Mouse (Mus musculus) NIH3T3 (cell line): ENCODE results near the gene Dpp6.

Experiments used
- DNase-seq: peaks from one replicate; pipeline ENCODE4 v3.0.0-alpha.2; 2012; ENCODE audit warnings: low read depth

The Dpp6 gene

DNA sequence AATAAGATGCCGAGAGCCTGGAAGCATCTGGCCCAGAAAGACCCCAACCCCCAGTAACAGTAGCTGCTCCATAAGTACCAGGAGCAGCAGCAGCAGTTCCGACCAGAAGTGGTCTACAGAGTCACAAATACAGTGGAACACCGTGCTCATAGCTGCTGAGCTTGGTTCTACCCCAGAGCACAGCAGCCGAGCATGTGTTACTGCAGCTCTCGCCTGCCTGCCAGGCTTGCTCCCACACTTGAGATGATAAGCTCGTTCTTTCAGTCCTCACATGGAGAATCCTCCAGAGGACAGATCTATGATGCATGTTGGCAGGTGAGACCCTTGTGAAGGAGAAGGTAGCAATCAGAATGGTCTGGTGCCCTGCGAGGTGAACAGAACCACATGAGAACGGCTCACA is 474.4 kb downstream of the Dpp6 start:
- DNase-seq, result no peak

DNA sequence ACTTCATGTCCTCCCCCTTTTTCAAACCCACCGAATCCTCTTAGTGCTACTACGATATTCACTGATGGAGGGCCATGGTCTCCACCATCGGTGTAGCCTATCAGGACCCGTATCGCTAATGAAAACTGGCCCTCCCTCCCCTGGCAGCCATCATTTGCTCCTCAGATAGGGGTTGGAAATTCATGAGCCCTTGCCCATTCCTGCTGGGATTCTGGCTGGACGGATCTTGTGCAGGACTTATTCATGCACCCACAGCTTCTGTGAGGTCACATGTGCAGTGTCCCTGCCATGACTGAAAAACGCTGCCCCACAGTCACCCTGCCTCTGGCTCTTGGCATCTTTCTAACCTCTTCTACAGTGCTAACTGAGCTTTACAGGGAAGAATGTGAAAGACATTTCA is 475.2 kb downstream of the Dpp6 start:
- no peak for DNase-seq

DNA sequence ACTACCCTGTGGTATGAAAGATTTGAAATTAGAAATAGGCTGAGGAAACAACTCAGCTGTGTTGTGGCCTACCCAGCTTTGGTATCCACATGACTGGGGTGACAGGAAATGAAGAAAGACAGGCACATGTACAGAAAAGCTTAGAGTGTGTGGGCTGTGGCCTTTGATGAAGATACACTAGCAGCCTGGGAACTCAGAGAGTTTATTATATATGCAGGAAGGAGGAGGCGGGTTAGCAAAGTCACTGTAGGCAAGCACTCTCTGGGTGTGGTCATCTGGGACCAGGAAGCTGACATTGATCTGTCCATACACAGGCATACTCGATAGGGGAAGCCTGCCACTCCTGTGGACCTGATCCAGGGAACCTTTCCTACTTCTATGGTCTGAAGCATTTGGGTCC is 487.1 kb downstream of the Dpp6 start:
- no peak for DNase-seq

DNA sequence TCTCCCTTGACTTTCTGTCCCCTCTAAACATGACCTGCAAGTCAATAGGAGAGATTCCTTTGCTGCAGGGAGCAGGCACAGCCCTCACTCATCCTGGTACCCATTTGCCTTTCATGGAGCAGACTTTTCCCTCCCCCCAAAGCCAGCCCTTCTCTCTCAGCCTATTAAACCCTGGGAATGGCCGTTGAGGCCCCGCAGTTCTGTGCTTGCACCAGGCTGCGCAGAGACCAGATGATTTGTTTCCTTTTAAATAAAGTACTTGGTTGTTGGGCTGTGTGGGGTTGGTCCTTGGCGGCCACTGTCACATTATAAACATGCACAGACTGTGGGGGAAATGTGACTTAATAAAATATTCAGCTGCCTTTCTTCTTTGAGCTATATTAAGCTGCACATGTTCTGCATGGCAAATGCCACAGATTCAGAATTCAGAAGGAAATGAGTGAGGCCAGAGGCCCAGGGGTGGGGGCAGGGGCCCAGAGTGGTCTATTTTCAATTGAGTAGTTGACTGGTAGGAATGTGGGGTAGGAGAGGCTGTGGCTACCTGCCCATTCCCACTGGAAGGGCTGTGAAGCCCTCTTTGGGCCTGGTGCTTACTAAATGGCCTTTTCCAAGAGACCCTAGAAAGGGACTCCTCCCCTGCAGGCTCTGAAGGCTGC is 489.6 kb downstream of the Dpp6 start:
- DNase-seq, result no peak

DNA sequence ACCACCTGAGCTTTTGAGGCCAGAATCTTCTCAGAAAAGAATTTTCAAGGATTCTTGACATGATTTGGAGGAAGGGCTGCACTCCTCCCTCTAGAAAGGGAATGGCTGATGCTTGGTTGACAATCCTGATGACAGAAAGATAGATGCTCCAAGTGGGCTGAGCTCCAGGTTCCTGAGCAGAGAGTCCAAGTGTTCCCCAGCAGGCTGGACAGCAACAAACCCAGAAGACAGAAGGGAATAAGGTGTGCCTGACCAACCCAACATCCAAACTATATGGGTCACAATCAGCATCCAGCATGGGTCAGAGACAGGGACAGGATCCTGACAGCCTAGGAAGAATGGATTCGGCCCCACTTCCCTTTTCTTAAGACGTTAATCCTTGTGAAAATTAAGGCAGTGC is 493.2 kb downstream of the Dpp6 start:
- DNase-seq, result no peak

DNA sequence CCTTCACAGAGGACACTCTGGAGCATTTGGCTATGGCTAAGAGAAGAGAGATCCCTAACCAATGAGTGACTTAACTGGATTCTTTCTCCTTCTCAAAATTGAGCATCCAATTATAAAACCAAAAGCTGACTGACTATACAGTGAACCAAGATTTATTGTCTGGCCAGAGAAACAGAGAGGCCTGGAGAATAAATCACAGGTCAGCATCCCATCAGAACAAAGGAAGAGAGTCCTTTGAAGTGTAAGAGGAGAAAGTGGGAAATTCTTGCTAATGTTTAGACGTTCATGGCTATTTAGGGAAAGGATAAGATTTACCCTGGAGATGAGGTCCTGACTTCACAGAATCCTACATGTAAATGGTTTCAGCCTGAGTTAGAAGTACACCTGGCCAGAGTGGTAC is 499.7 kb downstream of the Dpp6 start:
- no peak for DNase-seq

DNA sequence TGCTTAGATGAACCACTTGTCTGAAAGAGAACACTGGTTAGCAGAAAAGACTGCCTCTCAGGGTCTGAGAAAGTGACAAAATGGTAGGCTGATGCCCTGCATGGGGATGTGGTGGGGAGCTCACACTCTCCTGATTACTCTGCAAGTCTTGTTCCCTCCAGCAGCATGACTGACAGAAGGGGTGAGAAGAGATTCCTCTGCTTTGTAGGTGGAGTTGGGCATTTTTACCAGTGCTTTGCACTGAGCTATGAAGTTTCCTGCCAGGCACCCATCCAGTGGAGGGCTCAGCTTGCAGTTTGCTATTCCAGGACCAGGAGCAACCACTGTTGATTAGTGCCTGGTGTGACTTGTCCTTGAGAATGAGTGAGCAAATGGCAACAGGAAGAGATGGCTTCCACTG is 500.3 kb downstream of the Dpp6 start:
- DNase-seq, result no peak

DNA sequence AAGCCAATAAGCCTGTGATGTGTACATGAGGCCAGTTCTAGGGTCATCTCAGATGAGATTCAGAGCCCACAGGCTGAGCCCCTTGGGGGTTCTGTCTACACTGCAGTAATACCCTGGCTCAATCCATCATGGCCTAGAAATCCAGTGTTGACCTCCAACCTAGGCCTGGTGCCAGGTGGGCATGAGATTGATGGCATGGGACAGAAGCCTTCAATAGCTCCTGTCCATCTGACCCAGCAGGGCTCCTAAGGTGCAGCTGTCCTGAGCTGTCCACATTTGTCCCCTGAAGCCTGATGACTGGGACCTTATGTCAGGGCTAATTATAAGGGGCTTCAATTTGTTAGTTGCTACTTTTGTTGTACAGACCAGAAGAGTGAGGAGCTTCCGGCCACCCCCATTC is 500.8 kb downstream of the Dpp6 start:
- DNase-seq, result no peak

DNA sequence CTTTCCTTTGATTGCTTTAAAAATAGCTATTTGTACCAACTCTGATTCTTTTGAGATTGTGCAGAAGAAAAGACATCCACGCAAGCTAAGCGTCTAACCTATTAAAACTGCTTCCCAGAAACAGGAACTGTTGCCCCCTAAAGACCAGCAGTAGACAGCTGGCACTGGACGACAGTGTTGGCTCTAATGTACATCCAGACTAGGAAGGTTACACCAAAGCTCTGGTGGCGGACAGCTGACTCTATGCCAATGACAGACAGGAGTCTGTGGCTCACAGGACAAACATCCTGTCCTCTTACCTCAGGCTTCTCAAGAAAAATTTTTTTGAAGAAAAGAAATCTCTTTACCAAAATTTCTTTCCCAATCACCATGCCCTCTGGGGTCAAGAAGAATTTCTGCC is 502.7 kb downstream of the Dpp6 start:
- DNase-seq, result no peak

DNA sequence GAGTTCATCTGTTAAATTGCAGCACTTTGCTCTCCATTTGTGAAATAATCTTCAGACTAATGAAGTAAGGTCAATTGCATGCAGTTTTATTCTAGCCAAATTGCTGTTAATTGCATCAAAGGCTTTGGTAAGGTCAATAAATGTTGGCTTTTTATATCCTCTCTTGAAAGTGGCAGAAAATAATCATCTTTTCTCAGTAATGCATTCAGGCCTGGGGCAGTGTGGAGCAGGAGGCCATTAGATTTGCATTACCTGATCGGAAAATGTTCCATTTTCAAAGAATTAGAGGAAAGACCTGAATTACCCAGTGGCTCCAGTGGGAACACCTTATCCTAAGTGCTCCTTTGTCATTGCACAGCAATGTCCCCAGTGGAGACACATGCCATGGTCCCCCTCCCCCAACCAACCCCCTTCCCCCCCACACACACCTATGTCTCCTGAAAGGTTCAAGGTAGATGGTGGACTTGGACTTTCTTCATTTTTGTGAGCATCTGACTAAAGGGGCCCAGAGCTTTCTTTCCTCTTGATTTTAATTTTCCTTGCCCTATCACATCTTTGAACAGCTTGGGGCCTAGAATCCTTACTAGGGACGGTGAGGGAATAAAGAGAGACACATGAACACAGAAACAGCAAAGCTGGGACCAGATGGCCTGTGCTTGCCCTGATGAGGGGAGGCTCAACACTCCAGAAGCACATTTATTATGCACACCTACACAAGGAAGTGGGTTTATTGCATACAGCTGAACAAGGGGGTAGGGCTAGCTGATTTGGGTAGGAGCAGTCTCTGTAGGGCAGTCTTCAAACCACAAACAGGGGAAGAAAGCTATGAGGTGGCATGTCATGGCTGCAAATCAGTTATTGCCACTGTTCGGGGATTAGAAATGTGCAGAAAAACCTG is 506.1 kb downstream of the Dpp6 start:
- DNase-seq, result no peak

DNA sequence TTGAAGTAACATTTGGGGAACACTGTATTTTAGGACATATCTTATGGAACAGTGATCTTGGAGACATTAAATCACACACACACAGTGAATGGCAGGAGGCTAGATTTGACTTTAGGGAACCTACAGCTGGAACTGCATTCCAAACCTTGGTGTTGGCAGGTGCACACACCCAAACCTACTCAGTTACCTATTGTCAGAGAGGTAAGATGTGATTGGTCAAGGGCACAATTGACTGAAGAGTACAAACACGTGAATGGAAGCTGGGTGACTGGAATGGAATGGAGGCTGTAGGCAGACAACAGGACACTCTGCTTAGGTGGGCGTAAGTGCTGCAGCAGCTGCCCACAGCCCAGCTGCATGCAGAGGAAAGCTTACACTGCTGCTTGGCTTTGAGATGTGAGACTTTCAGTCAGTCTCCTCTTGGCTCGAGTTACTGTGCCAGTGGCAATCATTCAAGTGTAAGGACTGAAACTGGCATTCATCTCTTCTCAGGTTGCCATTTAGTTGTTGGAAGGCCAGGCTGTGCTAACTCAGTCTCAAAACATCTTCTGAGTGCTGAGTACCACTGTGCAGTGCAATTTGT is 507.4 kb downstream of the Dpp6 start:
- no peak for DNase-seq

DNA sequence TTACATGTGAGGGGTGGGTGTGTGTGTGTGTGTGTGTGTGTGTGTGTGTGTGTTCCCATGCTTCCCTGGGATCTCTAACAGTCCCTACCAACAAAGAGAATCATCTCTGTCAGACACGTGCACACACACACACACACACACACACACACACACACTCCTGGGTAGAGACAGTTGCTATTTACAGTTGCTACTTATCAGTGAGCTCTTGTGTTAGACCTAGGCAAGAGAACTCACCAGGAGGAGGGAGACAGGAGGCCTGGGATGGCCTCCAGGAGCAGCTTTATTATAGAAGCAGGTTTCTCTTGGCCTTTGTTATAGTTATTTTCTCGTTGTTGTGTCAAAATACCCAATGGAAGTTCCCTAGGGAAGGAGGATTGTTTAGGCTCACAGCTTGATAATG is 519.7 kb downstream of the Dpp6 start:
- DNase-seq, result no peak

DNA sequence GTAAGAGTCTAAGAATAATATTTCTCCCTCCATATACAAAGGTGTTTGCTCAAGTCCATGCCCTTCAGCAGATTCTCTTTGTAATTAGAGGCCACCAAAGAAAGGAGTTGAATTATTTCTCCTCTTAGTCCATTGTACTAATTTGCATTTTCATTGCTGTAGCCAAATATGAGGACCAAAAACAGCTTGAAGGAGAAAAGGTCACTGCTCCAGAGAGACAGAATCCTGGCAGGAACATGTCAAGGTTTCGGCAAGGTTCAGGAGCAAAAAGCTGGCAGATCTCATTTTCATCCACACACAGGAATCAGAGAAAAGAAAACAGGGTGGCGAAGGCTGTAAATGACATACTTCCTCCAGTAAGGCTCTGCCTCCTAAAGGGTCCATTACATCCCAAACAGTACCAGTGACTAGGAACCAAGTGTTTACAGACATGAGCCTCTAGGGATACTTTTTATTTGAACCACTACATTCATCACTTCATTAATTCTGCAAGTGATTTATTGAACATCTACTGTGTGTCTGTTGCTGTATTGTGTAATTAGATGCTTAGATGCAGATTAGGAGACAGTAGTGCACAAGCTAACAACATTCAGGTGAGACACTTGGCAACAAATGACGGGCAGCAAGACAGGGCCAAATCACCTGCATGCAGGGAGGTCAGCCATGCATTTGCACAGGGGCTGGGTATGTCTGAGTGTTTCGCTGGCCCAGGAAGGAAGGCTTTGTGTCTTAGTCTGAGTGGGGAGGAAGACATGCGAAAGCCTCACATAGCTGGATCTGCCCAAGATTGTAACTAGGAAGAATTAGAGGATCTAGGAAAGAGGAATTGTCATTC is 522.4 kb downstream of the Dpp6 start:
- DNase-seq, result no peak

DNA sequence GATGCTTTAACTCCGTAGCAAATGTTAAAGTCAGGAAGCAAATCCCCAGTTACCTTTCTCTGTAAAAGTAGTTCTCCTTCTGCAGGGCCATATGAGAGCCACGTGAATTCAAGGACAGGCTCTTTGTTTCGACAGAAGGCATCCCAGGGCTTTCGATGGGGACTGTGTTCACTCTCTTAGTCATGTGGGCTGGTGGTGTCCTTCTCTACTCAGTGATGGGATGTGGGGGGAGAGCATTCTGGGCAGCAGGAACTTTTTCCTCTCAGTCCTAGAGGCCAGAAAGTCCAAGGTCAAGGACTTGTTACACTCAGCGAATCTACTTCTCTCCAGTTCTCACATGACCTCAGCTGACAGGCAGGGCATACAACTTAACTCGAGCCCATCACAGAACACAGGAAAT is 525.3 kb downstream of the Dpp6 start:
- no peak for DNase-seq

DNA sequence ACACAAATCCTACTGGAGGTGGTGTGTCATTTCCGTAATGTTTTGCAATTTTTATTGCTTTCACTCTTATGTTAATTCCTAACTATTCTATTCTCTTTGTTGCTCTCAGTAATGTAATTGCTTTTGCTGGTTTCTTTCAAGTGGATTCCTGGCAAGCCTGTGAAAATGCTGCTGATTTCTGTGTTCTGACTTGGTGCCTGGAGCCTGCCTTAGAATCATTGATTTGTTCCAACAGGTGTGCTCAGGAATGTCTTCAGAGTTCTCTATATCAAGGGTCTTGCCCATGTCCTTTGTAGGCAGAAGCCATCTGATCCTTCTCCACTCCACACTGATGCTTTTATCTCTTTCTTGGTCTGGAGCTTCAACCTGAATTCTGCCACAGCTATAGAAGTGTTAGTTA is 526.6 kb downstream of the Dpp6 start:
- DNase-seq, result no peak

DNA sequence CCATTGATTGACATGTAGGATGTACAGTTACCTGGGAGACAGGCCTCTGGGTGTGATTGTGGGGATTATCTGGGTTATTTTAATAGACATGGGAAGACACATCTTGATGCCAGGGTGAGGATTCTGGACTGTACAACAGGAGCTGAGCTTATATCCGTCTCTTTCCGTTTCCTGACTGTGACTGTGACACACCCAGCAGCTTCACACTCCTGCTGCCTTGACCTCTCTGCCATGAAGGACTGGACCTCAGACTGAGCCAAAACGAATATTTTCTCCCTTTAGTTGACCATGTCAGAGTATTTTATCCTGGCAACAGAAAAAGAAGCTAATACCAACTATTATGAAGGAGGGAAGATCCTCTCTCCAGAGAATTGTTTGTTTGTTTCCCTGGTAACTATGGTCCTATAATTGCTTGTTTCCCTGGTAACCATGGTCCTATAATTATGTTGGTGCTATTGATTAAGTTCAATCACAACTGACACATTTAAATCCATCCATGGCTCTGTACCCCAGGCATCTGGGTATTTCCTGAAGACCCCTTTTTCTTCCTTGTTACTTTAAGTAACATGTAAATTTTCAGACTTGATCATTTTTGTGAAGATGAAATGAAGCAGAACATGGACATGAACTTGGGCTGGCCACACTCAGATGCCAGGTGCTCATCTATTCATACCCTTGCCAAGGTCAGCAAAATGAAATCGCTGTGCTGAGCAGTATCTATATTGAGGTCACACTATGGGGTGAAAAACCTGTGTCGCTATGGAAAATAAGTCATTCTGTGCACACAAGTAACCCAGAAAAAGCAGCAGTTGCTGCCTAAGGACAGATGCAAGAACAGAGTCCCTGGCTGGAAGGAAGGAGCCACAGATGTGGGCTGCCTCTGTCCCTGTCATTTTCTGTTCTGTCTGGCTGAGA is 531.4 kb downstream of the Dpp6 start:
- no peak for DNase-seq

DNA sequence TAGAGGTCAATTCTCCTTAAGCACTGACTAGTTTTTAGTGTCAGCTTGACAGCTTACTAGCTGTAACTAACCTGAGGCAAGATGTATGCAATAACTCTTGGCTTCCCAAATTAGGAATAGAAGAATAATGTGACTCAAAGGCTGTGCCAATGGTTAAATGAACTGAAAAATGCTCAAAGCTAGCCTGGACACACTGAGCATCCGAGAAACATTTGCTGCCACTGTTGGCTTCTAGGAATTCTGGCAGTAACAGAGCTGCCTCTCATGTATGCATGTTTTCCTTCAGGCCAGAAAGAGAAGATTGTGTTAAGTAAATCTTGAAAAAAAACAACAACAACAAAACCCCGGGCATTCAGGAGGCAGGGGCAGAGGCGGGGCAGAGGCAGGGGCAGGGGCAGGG is 540.6 kb downstream of the Dpp6 start:
- no peak for DNase-seq

DNA sequence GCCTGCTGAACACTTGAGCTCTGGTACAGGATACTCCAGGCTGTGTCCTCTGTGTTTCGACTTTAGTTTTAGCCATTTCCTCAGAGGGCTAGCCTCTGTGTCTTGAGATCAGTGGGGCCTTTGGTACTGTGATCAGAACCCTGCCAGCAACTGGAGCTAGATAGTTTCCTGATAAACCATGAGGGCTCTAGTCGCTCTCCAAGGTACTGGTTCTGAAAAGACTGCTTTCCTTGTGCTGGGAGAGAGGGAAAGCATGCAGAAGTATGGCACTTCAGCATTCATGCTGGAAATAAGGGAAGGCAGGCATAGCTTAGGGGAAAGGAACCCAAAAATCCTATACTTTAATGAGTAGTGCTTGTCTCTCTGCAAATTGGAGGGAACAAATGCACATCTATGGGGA is 548.9 kb downstream of the Dpp6 start:
- DNase-seq, result peak; percentile 20

DNA sequence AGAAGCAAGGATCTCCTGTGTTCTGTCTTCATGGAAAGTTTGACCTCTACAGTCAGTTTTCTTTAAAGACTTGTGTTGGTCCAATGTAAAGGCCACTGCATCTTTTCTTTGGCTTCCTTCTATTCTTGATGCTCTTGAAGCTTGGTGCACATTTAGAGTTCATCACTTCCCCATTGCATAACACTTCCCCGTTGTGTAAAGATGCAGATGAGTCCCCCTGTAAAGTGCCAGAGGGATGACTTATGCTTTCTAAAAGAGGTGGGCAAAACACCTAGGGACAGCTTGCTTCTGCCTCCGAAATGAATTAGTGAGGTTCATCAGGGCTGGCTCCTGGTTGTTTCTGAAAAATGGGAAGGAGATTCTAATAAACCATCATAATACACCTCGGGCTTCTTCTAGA is 553.8 kb downstream of the Dpp6 start:
- DNase-seq, result no peak

DNA sequence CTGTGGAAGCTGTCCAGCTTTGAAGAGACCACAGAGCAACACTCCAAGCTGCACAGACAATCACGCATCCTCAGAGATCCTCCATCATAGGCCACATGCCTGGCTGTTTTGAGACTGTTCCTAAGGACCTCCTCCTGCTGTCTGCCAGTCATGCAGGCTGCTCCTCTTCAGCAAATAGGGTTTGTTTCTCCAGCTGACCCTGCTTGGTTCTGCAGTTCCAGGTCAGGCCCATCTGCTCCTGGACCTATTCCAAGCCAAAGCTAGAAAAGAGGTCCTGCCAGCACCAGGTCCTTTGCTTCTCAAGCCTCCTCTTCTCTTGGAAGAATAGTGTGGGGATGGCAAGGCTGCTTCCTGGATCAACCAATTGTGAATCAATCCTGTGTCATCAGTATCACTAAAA is 556.9 kb downstream of the Dpp6 start:
- DNase-seq, result no peak

DNA sequence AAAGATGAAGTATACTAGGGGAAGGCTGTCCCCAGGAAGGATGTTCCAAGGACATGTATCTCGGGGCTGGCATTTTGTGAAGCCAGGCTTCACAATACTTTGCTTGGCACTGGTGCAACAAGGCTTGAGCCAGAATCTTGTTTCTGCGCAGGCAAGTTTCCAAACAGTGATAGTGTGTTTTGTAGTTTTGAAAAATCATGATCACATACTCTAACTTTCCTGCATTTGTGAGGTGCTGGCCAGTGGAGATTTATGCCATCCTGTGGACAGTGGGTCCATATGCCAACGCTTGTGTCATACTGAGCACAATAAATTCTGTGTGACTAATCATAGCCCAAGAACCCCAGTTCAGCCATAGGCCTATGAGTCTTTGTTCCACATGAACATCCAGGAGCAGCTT is 558.8 kb downstream of the Dpp6 start:
- DNase-seq, result no peak
